Mouse (Mus musculus) liver, postnatal 0 days (tissue): ENCODE data around the gene Kl.

ENCODE experiments used
- CTCF ChIP-seq: sonication (generic); IDR thresholded peaks from 2 replicates; pipeline ENCODE4 v1.5.1; 2016; ENCODE audit warnings: antibody characterized with exemption, low read depth
- EP300 ChIP-seq: IDR thresholded peaks from 2 replicates; pipeline ENCODE4 v1.6.1; 2016; ENCODE audit warnings: antibody characterized with exemption, low read depth, mild to moderate bottlenecking

- TF ChIP-seq CTCF: no peak
- no peak for TF ChIP-seq EP300
These were observed 66.0 kb downstream of the Kl start for GRCm38 (mm10) chr5:151018450-151018849.
